Mouse (Mus musculus): ENCODE data around the gene Mus81. TPM values are rescaled to one million over a fixed set of nuclear protein-coding genes. Genes with fewer than 3 reads are reported as not detected.

Mus81 gene
- polyA plus RNA-seq, 1 experiment: 55.9 TPM

DNA sequence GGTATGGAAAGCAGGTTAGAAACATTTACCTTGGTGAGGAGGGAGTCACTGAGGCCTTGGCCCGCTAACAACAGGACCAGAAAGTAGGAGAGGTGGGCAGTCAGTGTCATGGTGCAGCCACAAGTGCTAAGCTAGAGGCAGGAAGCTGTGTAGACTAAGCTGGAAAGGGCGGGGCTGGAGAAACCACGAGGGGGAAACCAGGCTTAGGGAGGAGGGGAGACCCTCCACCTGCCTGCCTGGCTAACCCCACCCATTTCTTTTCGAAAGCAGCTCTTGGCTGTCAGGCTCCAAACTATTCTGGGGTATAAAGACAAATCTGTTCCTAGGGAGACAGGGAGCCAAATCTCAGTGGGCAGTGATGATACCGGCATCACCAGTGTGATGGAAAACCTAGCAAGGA is 19.8 kb downstream of the Mus81 start, which contains the start of gene Ctsw:
Gene Ctsw, minus strand, starts transcription at position 134 of the 400 bp plus-strand sequence.
- WGBS: 13% methylated on average over 5 of the region's 5 CpGs
- no peak within 1 kb of the TSS for H3K27ac ChIP-seq (ENCODE audit: control insufficient read depth, insufficient read depth, low read depth, low read length, poor library complexity)
- no peaks in the 10 kb centered on the region for H3K4me1 ChIP-seq (ENCODE audit: control insufficient read depth, insufficient read depth, low read length)
- TF ChIP-seq CTCF (IDR thresholded peaks at IDR 0.05; ENCODE audit: control insufficient read depth, insufficient read depth, low read length) (no peak), POLR2A (IDR thresholded peaks at IDR 0.05; ENCODE audit: borderline replicate concordance, control insufficient read depth, low read depth, low read length) (no peak)
- no peak within 1 kb of the TSS for H3K4me3 ChIP-seq (replicated peaks; ENCODE audit: control insufficient read depth, low read depth, low read length)

DNA sequence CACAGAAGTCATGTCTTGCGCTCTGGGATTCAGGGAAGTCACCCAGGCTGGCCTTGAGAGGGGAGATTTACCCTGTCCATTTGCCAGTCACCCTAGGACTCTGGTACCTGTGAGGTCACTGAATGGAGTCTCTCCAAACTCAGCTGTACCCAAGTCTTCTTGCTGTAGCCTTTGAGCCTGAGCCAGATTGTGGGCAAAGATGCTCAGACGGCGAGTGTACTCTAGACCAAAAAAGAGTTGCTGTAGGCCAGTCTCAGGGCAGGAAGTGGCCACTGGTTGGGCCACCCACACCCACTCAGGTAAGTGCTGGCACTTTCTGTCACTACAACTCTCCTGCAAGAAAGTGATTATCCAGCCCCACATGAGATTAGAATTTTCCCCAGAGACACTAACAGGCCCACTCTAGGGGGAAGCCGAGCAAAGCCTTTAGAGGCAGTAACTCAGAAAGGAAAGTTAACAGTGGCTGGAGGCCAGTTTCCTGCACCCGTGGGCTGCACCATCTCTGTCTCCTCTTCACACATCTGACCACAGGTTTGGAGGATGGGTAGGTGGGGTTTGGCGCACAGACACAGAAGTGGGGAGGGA is 21.2 kb downstream of the Mus81 start:
- 57% methylated on average over 6 of the region's 6 CpGs for WGBS
- TF ChIP-seq CTCF (IDR thresholded peaks at IDR 0.05; ENCODE audit: control insufficient read depth, insufficient read depth, low read length) (no peak), POLR2A (IDR thresholded peaks at IDR 0.05; ENCODE audit: borderline replicate concordance, control insufficient read depth, low read depth, low read length) (no peak)
- Histone ChIP-seq H3K4me1 (ENCODE audit: control insufficient read depth, insufficient read depth, low read length) (no peaks in the 10 kb centered on the region), H3K27ac (ENCODE audit: control insufficient read depth, insufficient read depth, low read depth, low read length, poor library complexity) (no peak overlapping the region), H3K4me3 (replicated peaks; ENCODE audit: control insufficient read depth, low read depth, low read length) (no peak overlapping the region)

DNA sequence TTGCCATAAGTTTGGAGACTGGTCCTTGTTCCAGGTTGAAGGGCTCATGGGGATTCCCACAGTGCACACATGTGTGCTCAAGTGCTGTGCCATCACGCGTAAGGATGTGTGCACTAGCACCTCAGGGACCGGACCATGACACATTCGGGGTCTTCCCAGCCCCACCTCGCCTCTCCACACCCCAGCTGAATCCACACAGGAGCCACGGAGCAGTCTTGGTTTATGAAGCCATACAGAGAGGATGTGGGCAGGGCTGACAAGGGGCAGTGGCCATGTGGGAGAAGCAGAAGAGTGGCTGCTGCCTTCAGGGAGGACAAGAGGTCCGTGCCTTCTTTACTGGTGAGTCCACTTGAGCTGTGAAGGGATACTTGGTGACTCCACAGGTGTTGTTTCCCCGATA is 23.2 kb downstream of the Mus81 start:
- no peak for TF ChIP-seq POLR2A (IDR thresholded peaks at IDR 0.05; ENCODE audit: borderline replicate concordance, control insufficient read depth, low read depth, low read length)
- 89% methylated on average over 8 of the region's 8 CpGs for WGBS
- no peak overlapping the region for H3K4me3 ChIP-seq (replicated peaks; ENCODE audit: control insufficient read depth, low read depth, low read length)
- H3K27ac ChIP-seq (ENCODE audit: control insufficient read depth, insufficient read depth, low read depth, low read length, poor library complexity): no peak overlapping the region
- H3K4me1 ChIP-seq (ENCODE audit: control insufficient read depth, insufficient read depth, low read length): no peaks in the 10 kb centered on the region

DNA sequence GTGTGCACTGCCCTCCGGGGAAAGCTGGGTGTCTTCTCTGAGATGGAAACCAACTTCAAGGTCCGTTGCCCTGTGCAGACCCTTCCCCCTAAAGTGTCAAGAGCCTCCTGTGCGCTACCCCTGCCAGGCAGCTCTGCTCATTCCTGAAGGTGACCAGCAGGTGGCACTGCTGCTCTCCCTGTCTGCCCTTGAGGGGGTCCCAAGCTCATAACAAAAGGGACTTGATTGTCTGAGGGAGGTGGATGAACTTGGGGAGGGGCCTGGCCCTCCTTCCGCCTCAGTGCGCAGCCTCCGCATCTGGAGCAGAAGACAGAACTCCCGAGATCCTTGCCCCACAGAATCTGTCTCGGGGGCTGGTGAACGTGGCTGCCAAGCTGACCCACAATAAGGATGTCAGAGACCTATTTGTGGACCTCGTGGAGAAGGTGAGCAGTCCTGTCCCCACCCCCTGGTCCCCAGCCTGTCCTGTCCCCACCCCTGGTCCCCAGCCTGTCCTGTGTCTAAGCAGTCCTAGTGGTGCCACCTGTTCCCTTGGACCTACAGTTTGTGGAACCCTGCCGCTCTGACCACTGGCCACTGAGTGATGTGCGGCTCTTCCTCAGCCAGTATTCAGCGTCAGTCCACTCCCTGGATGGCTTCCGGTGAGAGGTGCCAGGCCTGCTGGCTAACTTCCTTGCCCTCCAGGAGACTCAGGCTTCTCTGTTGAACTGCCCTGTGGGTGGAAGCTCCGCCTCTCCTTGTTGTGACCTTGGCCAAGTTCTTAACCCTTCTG is 24.2 kb downstream of the Mus81 start:
- Histone ChIP-seq H3K27ac (ENCODE audit: control insufficient read depth, insufficient read depth, low read depth, low read length, poor library complexity) (no peak overlapping the region), H3K4me1 (ENCODE audit: control insufficient read depth, insufficient read depth, low read length) (no peaks in the 10 kb centered on the region), H3K4me3 (replicated peaks; ENCODE audit: control insufficient read depth, low read depth, low read length) (no peak overlapping the region)
- WGBS: 68% methylated on average over 15 of the region's 15 CpGs
- TF ChIP-seq POLR2A (IDR thresholded peaks at IDR 0.05; ENCODE audit: borderline replicate concordance, control insufficient read depth, low read depth, low read length) (0 out of 2 replicates have a peak, but pooled peaks have one; percentile 9), CTCF (IDR thresholded peaks at IDR 0.05; ENCODE audit: control insufficient read depth, insufficient read depth, low read length) (peak; percentile 86)

DNA sequence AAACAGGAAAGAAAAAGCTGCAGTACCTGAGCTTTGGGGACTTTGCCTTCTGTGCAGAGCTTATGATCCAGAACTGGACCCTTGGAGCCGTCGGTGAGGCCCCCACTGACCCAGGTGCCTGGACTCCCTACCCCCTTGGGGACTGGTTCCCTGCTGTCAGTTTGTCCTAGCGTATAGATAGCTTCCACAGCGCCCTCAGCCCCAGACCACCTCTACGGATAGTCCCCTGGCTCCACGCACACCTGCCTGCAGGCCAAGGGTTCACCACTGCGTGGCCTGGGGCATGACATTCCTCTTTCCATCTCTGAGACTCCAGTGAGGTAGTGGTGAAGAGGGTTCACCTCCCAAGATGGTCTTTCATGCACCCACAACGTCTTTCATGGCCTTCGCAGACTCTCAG is 25.0 kb downstream of the Mus81 start:
- H3K4me3 ChIP-seq (replicated peaks; ENCODE audit: control insufficient read depth, low read depth, low read length): no peak overlapping the region
- WGBS: 89% methylated on average over 9 of the region's 9 CpGs
- H3K4me1 ChIP-seq (ENCODE audit: control insufficient read depth, insufficient read depth, low read length): no peaks in the 10 kb centered on the region
- H3K27ac ChIP-seq (ENCODE audit: control insufficient read depth, insufficient read depth, low read depth, low read length, poor library complexity): no peak overlapping the region
- TF ChIP-seq POLR2A (IDR thresholded peaks at IDR 0.05; ENCODE audit: borderline replicate concordance, control insufficient read depth, low read depth, low read length) (no peak), CTCF (IDR thresholded peaks at IDR 0.05; ENCODE audit: control insufficient read depth, insufficient read depth, low read length) (no peak)

DNA sequence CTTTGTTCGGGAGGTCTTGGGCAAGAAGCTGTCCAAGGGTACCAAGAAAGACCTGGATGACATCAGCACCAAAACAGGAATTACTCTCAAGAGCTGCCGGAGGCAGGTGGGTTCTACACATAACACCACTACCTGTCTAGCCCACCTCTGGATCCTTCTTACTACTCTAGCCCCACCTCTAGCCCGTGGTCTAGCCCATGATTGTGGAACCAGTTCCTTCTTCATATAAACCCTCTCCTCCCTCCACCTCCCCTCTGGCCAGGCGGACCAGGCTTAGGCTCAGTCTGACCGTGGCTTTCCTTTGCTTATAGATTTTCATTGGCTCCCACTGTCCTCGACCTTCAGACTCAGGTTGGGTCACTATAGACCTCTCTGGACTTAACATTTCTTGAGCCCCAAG is 26.8 kb downstream of the Mus81 start:
- no peak for TF ChIP-seq POLR2A (IDR thresholded peaks at IDR 0.05; ENCODE audit: borderline replicate concordance, control insufficient read depth, low read depth, low read length)
- no peak for TF ChIP-seq CTCF (IDR thresholded peaks at IDR 0.05; ENCODE audit: control insufficient read depth, insufficient read depth, low read length)
- 75% methylated on average over 6 of the region's 6 CpGs for WGBS
- Histone ChIP-seq H3K4me1 (ENCODE audit: control insufficient read depth, insufficient read depth, low read length) (peaks cover 1% of the 10 kb centered on the region; the same call in 1 of the 2 replicates), H3K4me3 (replicated peaks; ENCODE audit: control insufficient read depth, low read depth, low read length) (no peak overlapping the region), H3K27ac (ENCODE audit: control insufficient read depth, insufficient read depth, low read depth, low read length, poor library complexity) (no peak overlapping the region)

DNA sequence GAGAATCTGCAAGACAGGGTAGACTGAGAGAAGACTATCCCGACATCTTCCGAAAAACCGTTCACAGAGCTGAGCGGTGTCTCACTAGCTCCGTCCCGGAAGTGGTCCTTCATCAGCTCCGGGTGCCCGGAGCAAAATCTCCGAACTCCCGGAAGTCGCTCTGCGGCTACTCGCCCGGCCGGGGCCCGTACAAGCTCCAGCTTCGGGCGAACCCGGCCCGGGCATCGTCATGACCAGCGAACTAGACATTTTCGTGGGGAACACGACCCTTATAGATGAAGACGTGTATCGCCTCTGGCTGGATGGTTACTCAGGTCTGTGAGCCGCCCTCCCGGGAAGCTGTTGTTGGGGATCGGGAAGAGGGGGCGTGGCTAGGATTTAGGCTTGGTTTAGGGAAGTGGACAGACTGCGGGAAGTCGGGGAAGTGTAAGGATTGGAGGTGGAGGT is 27.7 kb downstream of the Mus81 start, which contains the start of gene Fibp:
Gene Fibp, plus strand, starts transcription at position 151 of the 447 bp plus-strand sequence.
- TF ChIP-seq POLR2A (IDR thresholded peaks at IDR 0.05; ENCODE audit: borderline replicate concordance, control insufficient read depth, low read depth, low read length) (peak; percentile 59; the same call in 1 of the 2 replicates), CTCF (IDR thresholded peaks at IDR 0.05; ENCODE audit: control insufficient read depth, insufficient read depth, low read length) (no peak)

DNA sequence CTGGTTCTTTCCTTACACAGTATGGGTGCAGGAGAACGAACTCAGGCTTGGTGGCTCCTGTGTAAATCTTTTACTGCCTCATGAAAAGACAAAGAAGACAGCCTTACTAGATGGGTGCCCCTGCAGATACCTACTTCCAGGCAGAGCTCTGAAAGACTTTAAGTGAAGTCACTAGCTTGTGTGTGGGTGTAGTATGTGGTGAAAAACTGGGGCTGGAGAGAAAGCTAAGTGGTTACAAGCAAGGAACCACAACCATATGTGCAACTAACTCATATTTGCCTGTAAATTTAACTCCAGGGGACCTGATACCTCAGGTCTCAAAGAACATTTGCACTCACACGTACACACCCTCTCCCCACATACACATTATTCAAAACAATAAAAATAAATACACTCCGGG is 28.3 kb downstream of the Mus81 start:
- H3K4me3 ChIP-seq (replicated peaks; ENCODE audit: control insufficient read depth, low read depth, low read length): no peak overlapping the region
- TF ChIP-seq POLR2A (IDR thresholded peaks at IDR 0.05; ENCODE audit: borderline replicate concordance, control insufficient read depth, low read depth, low read length): no peak
- WGBS: 30% methylated on average over 3 of the region's 3 CpGs
- H3K4me1 ChIP-seq (ENCODE audit: control insufficient read depth, insufficient read depth, low read length): peaks cover 1% of the 10 kb centered on the region; the same call in 1 of the 2 replicates
- H3K27ac ChIP-seq (ENCODE audit: control insufficient read depth, insufficient read depth, low read depth, low read length, poor library complexity): no peak overlapping the region

More for the DNA sequence above, 27.7 kb downstream of the Mus81 start, which contains the start of gene Fibp:
- peak within 1 kb of the TSS; percentile 93 for H3K4me3 ChIP-seq (replicated peaks; ENCODE audit: control insufficient read depth, low read depth, low read length)
- under 1% methylated on average over 32 of the region's 32 CpGs for WGBS
- H3K27ac ChIP-seq (ENCODE audit: control insufficient read depth, insufficient read depth, low read depth, low read length, poor library complexity): peak within 1 kb of the TSS; percentile 22; the same call in 1 of the 2 replicates
- peaks cover 1% of the 10 kb centered on the region; the same call in 1 of the 2 replicates for H3K4me1 ChIP-seq (ENCODE audit: control insufficient read depth, insufficient read depth, low read length)

Data from bone marrow, adult 2 months (tissue).